Mouse (Mus musculus) c-Kit-positive CD71-negative TER-119-negative erythroid progenitor cells, embryonic 14.5 days (primary cell): ENCODE data around the gene Pkn3.
"Not testable (repeated sequence)": the region's sequence is repeated elsewhere in the genome, so short reads cannot be mapped to it uniquely, and the experiment has no call there.

ENCODE experiments used
- DNase-seq: peaks from one replicate; pipeline ENCODE4 v3.0.0-alpha.2; 2013; ENCODE audit warnings: low read depth

Pkn3 gene

GRCm38 (mm10) chr2:30140021-30140420 is 62.5 kb downstream of the Pkn3 start:
- not testable (repeated sequence) for DNase-seq
